Mouse (Mus musculus) intestine, postnatal 0 days (tissue): ENCODE measurements around the gene Nmnat1. TPM values are rescaled to one million over a fixed set of nuclear protein-coding genes. Genes with fewer than 3 reads are reported as not detected.
A peak's percentile ranks its signal among the peaks of the same experiment; 100 is the strongest.

Experiments
- ATAC-seq: fragments of 200-750 bp; cut with Nextera tagmentation; 2 replicates; pipeline ENCODE4 v1.8.0; 2017; ENCODE audit warnings: mild to moderate bottlenecking, moderate TSS enrichment, moderate library complexity
- H3K27ac ChIP-seq: fragments of 300-500 bp; sonication (generic); 2 replicates; pipeline ENCODE4 v1.5.1; 2014; ENCODE audit warnings: mild to moderate bottlenecking, low read depth, low read length, moderate library complexity
- H3K27me3 ChIP-seq: fragments of 300-500 bp; sonication (generic); replicated peaks from 2 replicates; pipeline ENCODE4 v1.6.1; 2014; ENCODE audit warnings: low read length, mixed read lengths; ENCODE audit not compliant: control insufficient read depth, insufficient read depth
- H3K36me3 ChIP-seq: fragments of 300-500 bp; sonication (generic); 2 replicates; pipeline ENCODE4 v1.6.1; 2014; ENCODE audit warnings: mild to moderate bottlenecking, moderate library complexity; ENCODE audit not compliant: control insufficient read depth, insufficient read depth
- H3K4me1 ChIP-seq: fragments of 300-500 bp; sonication (generic); replicated peaks from 2 replicates; pipeline ENCODE4 v1.6.1; 2014; ENCODE audit warnings: antibody characterized with exemption, low read length, mixed read lengths; ENCODE audit not compliant: control insufficient read depth, insufficient read depth
- H3K4me2 ChIP-seq: fragments of 300-500 bp; sonication (generic); replicated peaks from 2 replicates; pipeline ENCODE4 v1.6.1; 2014; ENCODE audit warnings: low read depth, mild to moderate bottlenecking, moderate library complexity
- H3K4me3 ChIP-seq: fragments of 300-500 bp; sonication (generic); 2 replicates; pipeline ENCODE4 v1.5.1; 2014; ENCODE audit warnings: low read depth, low read length
- H3K9ac ChIP-seq: fragments of 300-500 bp; sonication (generic); 2 replicates; pipeline ENCODE4 v1.6.1; 2014; ENCODE audit warnings: mild to moderate bottlenecking, low read depth, low read length
- H3K9me3 ChIP-seq: fragments of 300-500 bp; sonication (generic); 2 replicates; pipeline ENCODE4 v1.6.1; 2016; ENCODE audit warnings: mixed run types; ENCODE audit not compliant: control insufficient read depth
- CTCF ChIP-seq: sonication (generic); IDR thresholded peaks from 2 replicates; pipeline ENCODE4 v1.5.1; 2016; ENCODE audit warnings: low read depth, mild to moderate bottlenecking, control low read depth, antibody characterized with exemption, moderate library complexity
- WGBS: fragments of 180-500 bp; shearing (Covaris S2); extraction: QIAGEN DNeasy Blood & Tissue Kit; methylation state at CpG from one replicate; pipeline ENCODE4 v1.1.7; 2014; 5-methylcytosine and 5-hydroxymethylcytosine counted together
- polyA plus RNA-seq: library from polyadenylated mRNA; unstranded; fragments of >200 nt; fragmentation: Nextera tagmentation; extraction: Ambion mirVana; gene quantifications from 2 replicates; pipeline ENCODE4 v1.2.1, GENCODE M21; 2015

Gene Nmnat1
- polyA plus RNA-seq, 1 experiment from 2014 or later, result 10.8 TPM

DNA sequence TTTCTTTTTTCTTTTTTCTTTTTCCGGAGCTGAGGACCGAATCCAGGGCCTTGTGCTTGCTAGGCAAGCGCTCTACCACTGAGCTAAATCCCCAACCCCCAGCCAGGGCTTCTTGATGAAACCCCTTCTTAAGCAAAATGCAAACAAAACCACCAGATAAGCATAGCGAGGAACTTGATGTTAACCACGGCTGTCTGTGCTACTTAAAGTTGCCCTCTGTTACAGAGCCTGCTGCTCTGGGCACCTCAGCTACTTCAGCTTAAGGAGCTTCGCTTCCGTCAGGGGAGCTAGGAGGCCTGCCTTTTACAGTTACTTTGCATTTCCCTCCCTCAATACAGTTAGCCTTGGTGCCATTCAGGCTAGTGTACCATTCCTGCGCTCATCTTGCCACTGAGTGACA lies 13.9 kb upstream of the Nmnat1 start:
- H3K9me3 ChIP-seq, result no peaks in the 10 kb centered on the region
- no peak overlapping the region for H3K27ac ChIP-seq
- H3K4me1 ChIP-seq, result no peaks in the 10 kb centered on the region
- WGBS, result 80% methylated on average over 8 of the region's 8 CpGs
- ATAC-seq, result no peak
- TF ChIP-seq CTCF, result no peak
- peaks cover 55% of the 10 kb centered on the region for H3K36me3 ChIP-seq
- no peak overlapping the region for H3K9ac ChIP-seq
- no peak overlapping the region for H3K4me2 ChIP-seq
- H3K27me3 ChIP-seq, result no peaks in the 10 kb centered on the region
- H3K4me3 ChIP-seq, result no peak overlapping the region

DNA sequence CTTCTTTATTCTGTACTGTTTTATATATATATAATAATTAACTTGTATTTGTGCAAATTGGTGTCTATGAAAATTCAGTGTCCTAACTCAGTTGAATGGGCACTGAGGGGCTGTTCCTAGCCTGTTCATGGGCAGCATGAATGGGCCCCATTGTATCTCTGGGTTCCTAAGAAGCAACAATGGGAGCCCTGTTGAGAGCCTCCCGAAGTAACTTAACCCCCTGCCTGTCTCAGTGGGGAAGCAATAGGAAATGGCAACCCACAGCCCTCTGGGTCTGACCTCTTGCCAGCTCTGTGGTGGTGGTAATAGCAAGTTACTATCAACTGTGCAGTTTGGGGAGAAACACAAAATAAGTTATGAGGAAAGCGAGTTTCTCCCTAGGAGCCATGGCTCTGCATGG lies 11.6 kb upstream of the Nmnat1 start:
- no peak overlapping the region for H3K9ac ChIP-seq
- H3K4me2 ChIP-seq, result no peak overlapping the region
- peaks cover 55% of the 10 kb centered on the region for H3K36me3 ChIP-seq
- no peak for ATAC-seq
- no peaks in the 10 kb centered on the region for H3K4me1 ChIP-seq
- no peak overlapping the region for H3K4me3 ChIP-seq
- no peak for TF ChIP-seq CTCF
- no peaks in the 10 kb centered on the region for H3K27me3 ChIP-seq
- 73% methylated on average over 2 of the region's 2 CpGs for WGBS
- no peaks in the 10 kb centered on the region for H3K9me3 ChIP-seq
- no peak overlapping the region for H3K27ac ChIP-seq

DNA sequence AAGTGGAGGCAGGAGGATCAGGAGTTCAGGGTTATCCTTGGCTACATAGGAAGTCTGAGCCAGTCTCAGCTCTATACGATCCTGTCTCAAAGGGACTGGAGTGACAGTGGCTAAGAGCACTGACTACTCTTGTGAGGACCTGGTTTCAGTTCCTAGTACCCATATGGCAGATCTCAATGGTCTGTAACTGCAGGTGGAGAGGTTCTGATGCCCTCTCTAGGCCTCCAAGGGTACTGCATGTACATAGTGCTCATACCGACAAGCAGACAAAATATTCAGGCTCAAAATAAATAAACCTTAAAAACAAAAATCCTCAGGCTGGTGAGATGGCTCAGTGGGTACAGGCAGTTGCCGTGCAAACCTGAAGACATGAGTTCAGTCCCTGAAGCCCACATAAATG lies 6.1 kb upstream of the Nmnat1 start:
- ATAC-seq, result no peak
- H3K9me3 ChIP-seq, result no peaks in the 10 kb centered on the region

DNA sequence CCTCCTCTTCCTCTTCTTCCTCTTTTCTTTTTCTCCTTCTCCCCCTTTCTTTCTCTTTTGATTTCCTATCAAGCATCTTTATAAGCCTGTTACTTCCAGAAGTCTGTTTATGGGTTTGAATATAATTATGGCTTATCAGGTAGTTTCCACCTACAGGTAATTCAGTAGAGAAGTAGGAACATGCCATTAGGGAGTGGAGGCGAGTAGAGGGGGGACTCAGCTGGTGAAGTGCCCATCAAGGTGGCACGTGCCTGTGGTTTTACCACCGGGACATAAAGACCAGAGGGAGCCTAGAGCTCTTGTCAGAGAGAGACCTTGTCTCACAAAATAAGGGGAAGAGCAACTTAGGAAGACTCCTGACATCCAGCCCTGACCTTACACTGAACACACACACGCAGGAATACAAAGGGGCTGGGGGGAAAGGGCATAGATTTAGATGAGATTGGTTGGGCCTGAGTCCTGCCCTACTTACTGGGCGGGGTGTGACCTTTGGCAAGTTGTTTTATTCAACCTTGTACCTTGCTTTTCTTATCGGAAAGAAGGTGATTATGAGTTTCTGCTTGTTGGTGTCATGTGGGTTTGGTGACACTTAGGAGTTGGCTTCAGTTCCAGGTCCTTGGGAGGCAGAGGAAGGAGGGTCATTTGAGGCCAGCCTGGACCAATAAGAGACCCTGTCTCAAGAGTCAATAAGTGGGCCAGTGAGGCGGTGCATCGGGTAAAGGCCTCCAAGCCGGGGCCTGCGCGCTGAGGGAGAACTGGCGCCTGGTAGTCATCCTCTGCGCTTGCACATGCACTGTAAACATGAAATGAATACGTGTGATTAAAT lies 4.6 kb upstream of the Nmnat1 start:
- Histone ChIP-seq H3K9ac (no peak overlapping the region), H3K36me3 (peaks cover 49% of the 10 kb centered on the region), H3K4me3 (no peak overlapping the region), H3K4me2 (0 out of 2 replicates have a peak overlapping the region, but pooled peaks have one; percentile 9), H3K27ac (peak overlapping the region; percentile 79), H3K4me1 (peaks cover 6% of the 10 kb centered on the region), H3K9me3 (no peaks in the 10 kb centered on the region), H3K27me3 (no peaks in the 10 kb centered on the region)
- 51% methylated on average over 14 of the region's 14 CpGs for WGBS
- peak; percentile 82 for ATAC-seq
- TF ChIP-seq CTCF, result no peak

More for the DNA sequence above, 6.1 kb upstream of the Nmnat1 start:
- Histone ChIP-seq H3K4me2 (no peak overlapping the region), H3K4me3 (no peak overlapping the region), H3K36me3 (peaks cover 62% of the 10 kb centered on the region), H3K27me3 (no peaks in the 10 kb centered on the region), H3K9ac (no peak overlapping the region), H3K27ac (peak overlapping the region; percentile 37; the same call in 1 of the 2 replicates), H3K4me1 (peaks cover 6% of the 10 kb centered on the region; the same call in 1 of the 2 replicates)
- TF ChIP-seq CTCF, result peak; percentile 57
- WGBS, result 96% methylated on average over 3 of the region's 3 CpGs

DNA sequence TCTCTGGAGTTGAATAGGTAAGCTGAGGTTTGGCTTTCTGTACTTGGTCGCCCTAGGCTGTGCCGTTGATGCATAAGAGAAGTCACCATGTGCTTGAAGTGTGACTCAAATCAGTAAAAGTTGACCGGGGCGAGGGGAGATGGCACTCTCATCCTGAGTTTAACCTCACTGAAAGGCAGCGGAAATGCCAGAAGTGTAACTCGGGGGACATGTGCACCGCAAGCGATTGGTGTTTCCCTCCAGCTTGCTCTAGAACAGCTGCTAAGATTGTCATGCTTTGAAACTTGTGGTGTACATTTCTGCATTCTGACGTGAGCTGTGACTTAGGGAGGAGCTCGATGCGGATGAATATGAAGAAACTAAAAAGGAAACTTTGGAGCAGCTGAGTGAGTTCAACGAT lies 2.7 kb upstream of the Nmnat1 start:
- H3K4me3 ChIP-seq, result no peak overlapping the region
- WGBS, result 89% methylated on average over 12 of the region's 12 CpGs
- H3K27ac ChIP-seq, result no peak overlapping the region
- no peak overlapping the region for H3K4me2 ChIP-seq
- no peaks in the 10 kb centered on the region for H3K27me3 ChIP-seq
- peaks cover 6% of the 10 kb centered on the region for H3K4me1 ChIP-seq
- no peak for TF ChIP-seq CTCF
- ATAC-seq, result no peak
- no peaks in the 10 kb centered on the region for H3K9me3 ChIP-seq
- no peak overlapping the region for H3K9ac ChIP-seq
- peaks cover 34% of the 10 kb centered on the region for H3K36me3 ChIP-seq

DNA sequence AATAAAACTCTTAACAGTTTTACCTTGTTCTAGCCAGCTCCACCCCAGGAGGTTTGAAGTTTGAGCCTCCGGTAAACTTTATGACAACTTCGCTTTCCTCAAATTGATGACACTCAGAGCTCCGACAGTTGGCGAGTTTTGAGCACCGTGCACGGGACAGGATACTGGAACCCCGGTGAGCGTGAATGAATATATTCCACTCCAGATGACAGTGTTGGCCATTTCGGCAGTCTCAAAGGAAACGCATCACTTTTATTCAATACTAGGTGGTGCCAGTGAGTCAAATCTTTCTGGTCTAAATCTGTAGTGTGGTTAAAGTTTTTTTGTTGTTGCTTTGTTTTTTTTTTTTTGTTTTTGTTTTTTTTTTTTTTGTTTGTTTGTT lies 814 bp upstream of the Nmnat1 start:
- WGBS, result under 1% methylated on average over 10 of the region's 10 CpGs
- H3K4me3 ChIP-seq, result peak overlapping the region; percentile 72
- H3K4me2 ChIP-seq, result peak overlapping the region; percentile 76
- no peak for ATAC-seq
- H3K36me3 ChIP-seq, result peaks cover 25% of the 10 kb centered on the region
- H3K27ac ChIP-seq, result peak overlapping the region; percentile 87
- peaks cover 6% of the 10 kb centered on the region for H3K4me1 ChIP-seq
- TF ChIP-seq CTCF, result peak; percentile 65
- no peaks in the 10 kb centered on the region for H3K9me3 ChIP-seq
- H3K9ac ChIP-seq, result peak overlapping the region; percentile 53
- no peaks in the 10 kb centered on the region for H3K27me3 ChIP-seq
